Mouse (Mus musculus) frontal cortex, postnatal 14 days (tissue): ENCODE measurements around the gene Fgf12.

Experiments used
- DNase-seq, 2 experiments: peaks; one replicate each; pipeline ENCODE4 v3.0.0; 2022; ENCODE audit warnings: low spot score in 2 of 2

Fgf12 gene

DNA sequence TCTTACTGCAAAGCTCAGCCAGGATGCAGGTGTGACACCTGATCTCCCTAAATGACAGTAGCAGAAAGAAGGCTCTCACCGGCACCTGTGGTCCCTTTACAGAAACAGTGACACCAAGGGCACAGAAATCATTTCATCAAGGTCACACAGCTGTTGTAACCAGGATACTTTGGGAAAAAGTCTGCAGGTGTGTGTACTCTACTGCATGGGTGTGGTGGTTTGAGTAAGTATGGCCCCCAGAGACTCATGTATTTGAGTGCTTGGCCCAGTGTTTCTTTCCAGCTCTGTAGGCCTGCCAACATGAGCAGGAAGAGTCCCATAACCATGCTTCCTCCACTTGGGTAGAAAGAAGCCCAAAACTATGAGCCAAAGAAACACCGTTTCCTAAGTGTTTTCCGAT lies 138.5 kb downstream of the Fgf12 start:
- no peak for DNase-seq

DNA sequence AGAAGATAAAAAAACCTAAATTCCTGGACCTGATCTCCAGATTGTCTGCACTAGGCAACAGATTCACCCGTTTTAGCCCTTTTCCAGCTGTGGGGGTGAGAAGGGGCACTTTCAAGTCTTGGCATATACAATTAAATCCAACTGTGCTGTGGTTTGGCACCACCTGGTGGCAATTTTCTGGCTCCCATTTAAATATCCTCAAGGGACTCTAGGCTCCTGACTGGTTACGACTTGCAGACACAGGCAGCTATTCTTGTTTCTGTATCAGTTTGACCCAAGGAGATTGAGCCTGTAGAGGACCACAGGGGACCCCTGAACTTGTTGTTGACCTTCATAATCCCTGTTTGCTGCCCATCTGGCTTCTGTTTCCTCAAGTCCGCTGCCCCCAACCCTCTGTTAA lies 141.9 kb downstream of the Fgf12 start:
- DNase-seq, result peak in 1 of 2 experiments; percentile 37

- DNase-seq, result no peak
These were observed 149.7 kb downstream of the Fgf12 start for GRCm38 (mm10) chr16:28603155-28603554.

GRCm38 (mm10) chr16:28601723-28602122 lies 151.1 kb downstream of the Fgf12 start:
- no peak for DNase-seq

DNA sequence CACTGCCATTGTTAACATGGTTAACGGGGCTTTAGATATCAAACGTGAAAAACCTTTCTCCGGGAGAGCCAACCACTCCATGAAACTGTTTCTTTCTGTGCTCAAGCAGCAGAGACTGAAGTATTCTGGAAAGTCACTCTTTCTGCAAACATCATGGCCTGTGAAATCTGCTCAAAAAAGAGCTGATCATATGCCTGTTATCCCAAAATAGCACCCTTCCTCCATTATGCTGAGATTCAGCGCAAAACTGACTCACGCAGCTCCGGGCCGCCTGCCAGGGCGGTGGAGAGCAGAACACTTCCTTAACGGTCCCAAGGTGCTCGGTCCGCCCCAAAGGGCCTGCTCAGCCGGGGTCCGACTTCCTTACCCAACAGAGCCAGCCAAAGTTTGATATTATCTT lies 156.8 kb downstream of the Fgf12 start:
- DNase-seq, result peak; percentile 64 to 68

DNA sequence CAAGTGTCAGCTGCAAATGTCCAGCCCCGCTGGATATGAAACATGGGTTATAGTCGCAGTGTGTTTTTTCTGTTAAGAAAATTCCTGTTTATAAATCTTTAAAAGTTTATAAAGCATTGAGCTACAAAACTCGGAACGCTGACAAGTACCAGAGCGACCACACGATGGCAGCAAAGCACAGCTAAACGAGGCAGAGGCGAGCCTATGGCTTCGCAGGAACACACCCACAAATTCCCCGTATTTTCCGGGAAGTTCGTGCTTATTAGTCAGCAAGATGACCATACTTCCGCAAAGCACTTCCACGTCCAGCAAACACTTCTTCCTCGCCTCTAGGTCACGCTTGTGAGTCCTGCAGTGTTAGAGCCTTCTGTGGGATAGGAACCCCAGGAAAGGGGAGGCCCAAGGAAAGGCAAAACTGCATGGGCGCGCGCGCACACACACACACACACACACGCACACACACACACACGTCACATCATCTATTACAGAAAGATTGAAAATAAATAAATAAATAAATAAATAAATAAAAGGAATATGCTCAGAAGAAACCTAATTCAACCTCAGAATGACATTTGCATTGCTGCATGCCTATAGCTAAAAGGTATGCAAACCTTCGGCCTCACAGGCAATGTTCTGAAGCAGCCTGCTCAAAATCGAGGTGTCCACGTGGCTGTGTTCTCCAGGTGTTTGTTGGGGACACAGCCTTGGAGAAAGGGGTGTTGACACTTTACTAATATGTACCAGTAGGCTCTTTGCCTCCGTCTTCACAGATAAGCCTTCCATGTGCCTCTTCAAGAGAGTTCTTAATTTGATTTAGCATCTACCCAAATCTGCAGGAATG lies 159.6 kb downstream of the Fgf12 start:
- DNase-seq, result peak; percentile 45 to 73

DNA sequence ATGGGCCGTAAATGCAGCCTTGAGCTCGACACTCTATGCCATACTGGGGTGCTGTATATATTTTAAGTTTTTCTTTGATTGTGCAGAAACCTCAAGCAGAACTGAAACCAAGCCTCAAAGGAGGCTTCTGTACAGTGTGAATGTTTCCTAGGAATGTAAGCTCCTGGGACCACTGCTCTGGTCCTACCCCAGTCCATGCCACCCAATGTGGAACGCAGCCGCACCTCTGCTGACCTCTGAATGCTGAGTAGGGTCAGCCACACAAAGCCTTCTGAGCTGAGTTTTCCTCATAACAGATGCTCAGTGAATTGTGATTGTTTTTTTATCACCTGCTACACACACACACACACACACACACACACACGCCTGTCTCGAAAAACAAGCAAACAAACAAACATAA lies 160.4 kb downstream of the Fgf12 start:
- no peak for DNase-seq

- DNase-seq, result no peak
These were observed 161.3 kb downstream of the Fgf12 start for GRCm38 (mm10) chr16:28591583-28591982.

GRCm38 (mm10) chr16:28572212-28572611 lies 180.7 kb downstream of the Fgf12 start:
- DNase-seq, result no peak

DNA sequence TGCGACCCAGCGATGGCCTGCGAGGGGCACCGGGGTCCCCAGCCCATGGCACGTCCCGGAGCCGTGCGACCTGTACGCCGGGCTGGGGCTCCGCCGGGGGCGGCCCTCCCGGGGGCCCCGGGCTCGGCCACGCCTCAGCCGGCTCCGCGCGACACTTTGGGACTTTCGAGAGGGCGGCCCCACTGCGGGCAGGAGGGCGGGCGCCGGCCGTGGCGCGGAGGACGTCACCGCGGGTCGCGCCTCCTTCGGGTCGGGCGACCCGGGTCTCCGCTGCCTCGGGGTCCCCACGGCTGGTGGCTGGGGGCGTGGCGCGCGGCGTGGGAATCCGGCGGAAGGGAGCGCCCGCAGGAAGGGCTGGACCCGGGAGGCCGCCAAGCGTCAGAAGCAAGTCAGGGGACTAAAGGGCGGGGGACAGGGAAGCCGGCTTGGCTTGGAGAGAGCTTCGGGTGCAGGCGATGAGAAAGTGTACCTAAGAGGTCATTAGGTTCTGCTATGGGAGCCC lies 188.1 kb downstream of the Fgf12 start:
- DNase-seq, result peak in 1 of 2 experiments; percentile 11

DNA sequence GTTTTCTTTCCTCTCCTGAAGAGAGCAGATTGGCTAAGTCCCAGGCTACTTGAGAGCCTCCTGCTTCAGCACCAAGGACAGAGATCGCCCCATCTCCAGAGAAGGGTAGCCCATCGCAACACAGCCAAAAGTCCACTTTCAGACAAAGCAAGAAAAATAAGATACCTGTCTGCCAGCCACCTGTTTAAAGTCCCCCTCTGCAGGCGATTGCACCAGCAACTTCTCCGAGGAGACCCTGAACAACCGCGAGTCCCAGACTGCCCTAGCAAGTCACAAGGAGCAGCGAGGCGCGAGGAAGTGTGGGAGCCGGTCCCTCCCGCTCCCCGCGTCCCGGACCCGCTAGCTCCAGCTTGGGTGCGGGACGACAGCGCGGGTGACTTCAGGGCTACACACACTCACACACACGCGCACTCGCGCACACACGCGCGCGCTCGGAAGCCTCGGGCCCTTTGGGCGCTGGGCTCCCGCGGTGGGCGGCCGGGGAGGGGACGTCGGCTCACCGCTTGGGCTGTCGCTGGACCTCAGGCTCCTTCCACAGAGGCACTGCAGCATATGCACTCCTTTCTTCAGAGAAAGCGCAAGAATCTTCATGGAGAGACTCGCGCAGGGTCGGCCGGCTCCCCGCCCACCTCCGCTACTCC lies 188.7 kb downstream of the Fgf12 start:
- DNase-seq, result no peak

DNA sequence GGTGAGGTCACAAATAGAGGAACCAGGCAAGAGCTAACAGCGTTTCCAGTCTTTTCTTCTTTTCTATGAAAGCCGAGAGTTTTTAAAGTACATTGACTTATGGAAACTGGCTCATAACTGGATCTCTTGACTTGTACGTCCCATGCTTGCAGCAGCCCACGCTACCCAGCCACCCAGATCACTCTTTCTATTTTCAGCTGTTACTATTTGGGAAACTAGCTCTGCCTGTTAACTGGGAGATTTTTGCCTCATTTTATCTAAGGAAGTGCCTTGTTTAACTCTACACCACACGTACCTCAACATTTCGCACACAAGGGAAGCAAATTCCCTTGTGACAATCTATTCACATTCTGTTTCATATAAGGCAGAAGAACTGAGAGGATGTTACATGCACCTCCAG lies 190.0 kb downstream of the Fgf12 start:
- DNase-seq, result no peak

GRCm38 (mm10) chr16:28555219-28555618 lies 197.6 kb downstream of the Fgf12 start:
- DNase-seq, result no peak

DNA sequence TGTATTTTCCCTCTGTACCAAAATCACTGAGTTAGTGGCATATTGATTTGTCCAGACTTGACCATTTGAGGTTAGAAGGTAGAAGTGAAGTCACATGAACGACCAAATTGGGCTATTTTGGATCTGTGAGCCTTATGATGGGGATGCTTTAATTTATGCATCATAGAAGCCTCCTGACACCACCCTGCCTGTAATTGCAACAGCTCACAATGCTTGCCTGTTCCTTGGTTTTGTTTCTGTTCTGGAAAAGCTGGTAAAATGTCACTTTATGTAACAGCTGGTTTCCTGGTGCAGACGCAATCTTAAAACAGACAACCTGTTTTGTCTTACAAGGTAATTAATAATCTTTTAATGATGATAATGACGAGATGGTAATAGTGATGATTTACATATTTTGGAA lies 213.4 kb downstream of the Fgf12 start:
- no peak for DNase-seq

DNA sequence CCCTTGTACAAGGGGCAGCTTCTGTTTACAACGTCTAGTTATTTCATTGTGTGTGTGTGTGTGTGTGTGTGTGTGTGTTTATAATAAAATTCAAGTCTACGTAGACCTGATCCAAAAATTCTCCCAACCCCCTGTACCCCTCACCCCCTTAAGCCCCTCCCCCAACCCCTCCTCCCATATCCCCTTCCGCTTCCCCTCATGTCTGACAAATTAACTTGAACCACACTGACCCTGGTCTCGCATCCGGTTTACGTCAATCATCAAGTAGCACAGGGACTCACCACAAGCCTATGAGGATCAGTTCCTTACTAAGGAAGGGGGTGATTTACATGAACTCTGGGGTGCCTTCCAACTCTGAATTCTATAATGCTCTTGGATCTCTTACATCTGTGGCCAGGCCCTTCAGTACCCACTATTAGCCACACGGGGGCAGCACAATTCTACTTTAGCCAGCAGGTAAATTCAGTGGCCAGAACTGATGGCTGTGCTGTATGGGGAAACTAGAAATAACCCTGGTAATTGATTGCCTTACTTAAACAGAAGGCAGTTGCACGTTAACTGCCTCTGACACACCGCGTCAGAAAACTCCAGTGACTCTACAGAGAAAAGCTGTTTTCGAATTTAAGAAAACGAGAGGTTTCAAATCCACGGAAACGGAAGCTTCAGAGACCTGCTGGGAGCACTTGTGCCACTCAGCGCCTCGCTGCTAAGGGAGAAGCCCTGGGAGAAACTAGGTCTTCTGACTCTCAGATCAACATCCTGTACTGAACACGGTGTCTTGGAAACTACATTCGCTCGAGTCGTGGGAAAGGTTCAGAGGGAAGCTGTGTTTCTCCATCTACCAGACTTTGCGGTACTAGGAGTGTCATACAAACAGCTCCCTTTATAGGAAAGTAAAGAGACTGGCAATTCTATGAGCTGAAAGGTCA lies 235.0 kb downstream of the Fgf12 start:
- peak; percentile 67 to 84 for DNase-seq

DNA sequence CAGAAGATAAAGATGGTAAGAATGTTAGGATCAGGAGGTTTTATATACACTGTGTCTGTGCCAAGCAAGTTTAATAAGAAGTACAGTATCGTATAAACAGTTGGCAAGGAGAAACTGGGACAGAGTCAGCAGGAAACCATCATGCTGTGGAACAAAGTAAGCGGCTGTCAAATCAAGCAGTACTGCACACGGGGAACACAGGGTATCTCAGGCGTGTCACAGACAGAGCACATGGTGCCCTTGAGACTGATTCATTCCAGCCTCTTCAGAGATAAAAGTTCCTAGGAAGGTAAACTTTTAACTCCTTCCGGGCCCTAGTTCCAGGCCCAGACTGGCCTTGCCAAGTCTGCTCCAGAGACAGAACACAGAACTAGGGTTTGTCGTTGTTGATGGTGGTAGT lies 240.4 kb downstream of the Fgf12 start:
- no peak for DNase-seq

GRCm38 (mm10) chr16:28511413-28511812 lies 241.5 kb downstream of the Fgf12 start:
- DNase-seq, result no peak

- DNase-seq, result peak in 1 of 2 experiments; percentile 12
These were observed 254.8 kb downstream of the Fgf12 start for GRCm38 (mm10) chr16:28497971-28498607.

DNA sequence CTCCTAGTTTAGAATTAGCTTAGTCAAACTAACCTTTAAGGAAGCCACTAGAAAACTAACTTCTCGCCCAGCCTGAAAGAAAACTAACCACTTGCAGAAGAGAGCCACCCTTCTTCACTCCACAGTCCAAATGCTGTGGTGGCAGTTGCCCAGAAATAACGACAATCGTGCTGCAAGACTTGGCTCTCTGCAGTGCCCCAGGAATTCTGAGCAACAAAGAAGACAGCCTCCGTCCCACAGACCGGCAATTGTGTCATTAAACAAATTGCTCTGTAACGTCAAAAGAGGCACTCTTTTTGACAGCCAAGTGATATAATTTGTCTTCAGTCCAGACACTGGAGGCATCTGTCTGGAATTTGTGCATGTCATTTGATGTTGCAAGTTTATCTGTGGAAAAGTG lies 261.2 kb downstream of the Fgf12 start:
- peak in 1 of 2 experiments; percentile 22 for DNase-seq

GRCm38 (mm10) chr16:28490515-28490914 lies 262.4 kb downstream of the Fgf12 start:
- DNase-seq, result peak; percentile 68 to 84

- DNase-seq, result no peak
These were observed 267.9 kb downstream of the Fgf12 start for GRCm38 (mm10) chr16:28484920-28485319.
